Mouse (Mus musculus) neural tube, embryonic 15.5 days (tissue): ENCODE data around the gene Ifne. TPM values are rescaled to one million over a fixed set of nuclear protein-coding genes. Genes with fewer than 3 reads are reported as not detected.

Source experiments
- ATAC-seq: fragments of 200-750 bp; cut with Nextera tagmentation; 2 replicates; pipeline ENCODE4 v1.8.0; 2017; ENCODE audit warnings: mild to moderate bottlenecking, moderate TSS enrichment, moderate library complexity; ENCODE audit not compliant: low FRiP score
- H3K27ac ChIP-seq: fragments of 300-500 bp; sonication (generic); replicated peaks from 2 replicates; pipeline ENCODE4 v1.5.1; 2015; ENCODE audit warnings: mild to moderate bottlenecking, inconsistent platforms
- H3K27me3 ChIP-seq: fragments of 300-500 bp; sonication (generic); replicated peaks from 2 replicates; pipeline ENCODE4 v1.6.1; 2015; ENCODE audit warnings: inconsistent platforms
- H3K36me3 ChIP-seq: fragments of 300-500 bp; sonication (generic); 2 replicates; pipeline ENCODE4 v1.6.1; 2015; ENCODE audit warnings: inconsistent platforms
- H3K4me1 ChIP-seq: fragments of 300-500 bp; sonication (generic); 2 replicates; pipeline ENCODE4 v1.6.1; 2015; ENCODE audit warnings: inconsistent platforms
- H3K4me2 ChIP-seq: fragments of 300-500 bp; sonication (generic); 2 replicates; pipeline ENCODE4 v1.6.1; 2015; ENCODE audit warnings: inconsistent platforms, mild to moderate bottlenecking, moderate library complexity
- H3K4me3 ChIP-seq: fragments of 300-500 bp; sonication (generic); replicated peaks from 2 replicates; pipeline ENCODE4 v1.5.1; 2015; ENCODE audit warnings: mild to moderate bottlenecking, inconsistent platforms
- H3K9ac ChIP-seq: fragments of 300-500 bp; sonication (generic); replicated peaks from 2 replicates; pipeline ENCODE4 v1.6.1; 2015; ENCODE audit warnings: mild to moderate bottlenecking, inconsistent platforms
- H3K9me3 ChIP-seq: fragments of 300-500 bp; sonication (generic); replicated peaks from 2 replicates; pipeline ENCODE4 v1.6.1; 2016; ENCODE audit warnings: inconsistent platforms
- WGBS: fragments of 180-500 bp; shearing (Covaris S2); methylation state at CpG from one replicate; pipeline ENCODE4 v1.1.7; 2015; ENCODE audit warnings: mixed read lengths; 5-methylcytosine and 5-hydroxymethylcytosine counted together
- polyA plus RNA-seq: library from polyadenylated mRNA; unstranded; fragments of >200 nt; fragmentation: Nextera tagmentation; extraction: Ambion mirVana; gene quantifications from 2 replicates; pipeline ENCODE4 v1.2.1, GENCODE M21; 2015

Ifne gene
- not detected in 2 replicates for polyA plus RNA-seq

DNA sequence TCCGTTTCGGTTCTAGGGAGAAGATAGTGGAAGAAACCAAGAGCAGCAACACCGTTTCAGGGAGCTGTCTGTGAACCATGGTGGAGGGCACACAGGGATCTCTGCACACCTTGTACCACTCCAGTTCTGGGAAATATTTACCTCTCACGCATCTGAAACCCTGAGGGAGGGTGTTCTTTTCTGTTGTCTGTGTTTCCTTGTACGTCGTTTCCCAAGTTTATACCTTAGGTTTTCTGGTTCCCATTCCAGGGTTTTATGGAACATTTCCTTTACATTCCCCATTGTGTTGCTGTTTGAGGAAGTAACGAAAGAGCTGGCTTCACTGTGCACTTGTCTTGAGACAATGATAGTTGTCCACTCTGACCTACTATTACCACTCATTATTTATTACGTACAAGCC lies at the start of gene Ifne:
Ifne (minus strand) TSS at position 101 of the 400 bp plus-strand sequence.
- ATAC-seq = no peak
- WGBS = 77% methylated on average over 8 of the region's 8 CpGs

DNA sequence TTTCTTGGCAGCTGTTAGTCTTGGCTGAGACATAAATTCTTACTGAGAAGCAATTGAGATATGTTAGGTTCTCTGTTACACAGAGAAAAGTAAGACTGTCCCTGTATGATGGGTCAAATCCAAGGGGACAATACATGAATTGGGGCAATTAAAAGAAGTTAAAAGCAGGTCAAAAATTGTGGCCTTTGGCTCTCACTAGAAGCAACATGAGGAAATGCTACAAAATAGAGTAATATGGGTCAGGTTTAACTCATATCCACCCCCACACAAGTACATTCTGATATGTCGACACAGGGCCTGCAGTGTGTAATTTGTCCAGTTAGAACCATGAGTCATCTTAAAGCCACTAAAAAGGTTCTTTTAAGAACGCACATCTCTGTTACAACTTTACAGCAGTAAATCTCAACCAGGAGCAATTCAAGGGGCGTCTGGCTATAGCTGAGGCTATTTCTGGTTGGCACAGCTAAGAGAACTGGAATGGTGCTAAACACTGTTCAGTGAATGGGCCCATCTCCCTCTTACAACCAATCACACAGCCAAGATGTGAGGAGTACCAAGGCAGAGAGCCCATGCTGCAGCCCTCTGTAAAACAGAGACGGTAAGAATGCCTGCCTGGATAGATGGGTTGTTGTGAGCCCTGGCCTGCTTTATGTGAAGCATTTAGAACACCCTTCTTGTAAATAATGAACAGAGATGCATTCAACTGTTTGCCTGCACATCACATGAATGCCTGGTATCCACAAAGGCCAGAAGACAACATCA lies 48.5 kb upstream of the Ifne start:
- no peaks in the 10 kb centered on the region for H3K36me3 ChIP-seq

More for the DNA sequence above, at the start of gene Ifne:
- Histone ChIP-seq H3K27ac (no peak within 1 kb of the TSS), H3K4me3 (no peak within 1 kb of the TSS), H3K36me3 (no peaks in the 10 kb centered on the region), H3K4me1 (no peaks in the 10 kb centered on the region), H3K9ac (no peak within 1 kb of the TSS), H3K27me3 (no peaks in the 10 kb centered on the region), H3K9me3 (no peaks in the 10 kb centered on the region), H3K4me2 (no peak within 1 kb of the TSS)

DNA sequence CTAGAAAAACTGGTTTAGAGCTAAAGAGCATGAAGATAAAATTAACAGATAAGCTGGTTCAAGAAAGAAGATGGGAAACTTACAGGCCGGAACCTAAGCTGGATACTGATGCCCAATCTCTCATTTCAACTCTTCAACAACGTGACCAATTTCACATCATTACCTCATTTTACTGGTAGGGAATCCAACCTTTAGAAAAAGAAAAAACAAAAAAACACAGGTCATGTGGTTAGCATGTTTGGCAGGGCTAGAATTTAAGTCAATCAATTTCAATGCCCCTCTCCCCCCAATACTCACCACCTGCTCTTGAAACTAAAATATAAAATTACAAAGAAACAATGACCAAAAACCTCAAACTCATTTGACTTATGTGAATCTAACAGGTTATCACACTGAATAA lies 47.8 kb upstream of the Ifne start:
- no peak overlapping the region for H3K27ac ChIP-seq
- no peak overlapping the region for H3K9ac ChIP-seq
- no peak for ATAC-seq
- H3K36me3 ChIP-seq = no peaks in the 10 kb centered on the region
- no peaks in the 10 kb centered on the region for H3K9me3 ChIP-seq
- WGBS = 91% methylated on average over 2 of the region's 2 CpGs
- H3K4me3 ChIP-seq = no peak overlapping the region
- no peaks in the 10 kb centered on the region for H3K4me1 ChIP-seq
- no peak overlapping the region for H3K4me2 ChIP-seq
- H3K27me3 ChIP-seq = no peaks in the 10 kb centered on the region

More for the DNA sequence above, 48.5 kb upstream of the Ifne start:
- no peak for ATAC-seq
- Histone ChIP-seq H3K4me2 (no peak overlapping the region), H3K4me3 (no peak overlapping the region), H3K9ac (no peak overlapping the region), H3K27me3 (no peaks in the 10 kb centered on the region), H3K27ac (no peak overlapping the region), H3K9me3 (no peaks in the 10 kb centered on the region), H3K4me1 (no peaks in the 10 kb centered on the region)
- 43% methylated on average over 4 of the region's 4 CpGs for WGBS

DNA sequence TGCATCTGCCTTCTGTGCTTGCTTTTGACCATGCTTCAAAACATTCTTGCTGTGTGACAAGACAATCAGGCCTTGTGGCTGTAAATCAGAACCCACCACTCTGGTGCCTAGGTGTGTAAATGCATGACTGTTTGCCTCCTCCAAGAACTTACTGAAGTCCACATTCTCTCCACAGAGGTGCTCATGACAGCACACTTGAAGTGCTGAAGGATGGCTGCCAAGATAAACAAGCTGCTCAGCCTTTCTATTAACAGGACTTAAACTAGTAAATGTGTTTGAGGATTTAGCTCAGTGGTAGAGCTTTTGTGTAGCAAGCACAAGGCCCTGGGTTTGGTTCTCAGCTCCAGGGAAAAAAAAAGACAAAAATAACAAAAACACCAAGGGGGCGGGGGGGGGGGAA lies 46.6 kb upstream of the Ifne start:
- no peaks in the 10 kb centered on the region for H3K9me3 ChIP-seq
- H3K4me2 ChIP-seq = no peak overlapping the region
- no peaks in the 10 kb centered on the region for H3K4me1 ChIP-seq
- H3K27me3 ChIP-seq = no peaks in the 10 kb centered on the region
- WGBS = 82% methylated on average over 1 of the region's 1 CpGs
- no peak overlapping the region for H3K4me3 ChIP-seq
- no peak for ATAC-seq
- H3K9ac ChIP-seq = no peak overlapping the region
- no peaks in the 10 kb centered on the region for H3K36me3 ChIP-seq
- H3K27ac ChIP-seq = no peak overlapping the region

DNA sequence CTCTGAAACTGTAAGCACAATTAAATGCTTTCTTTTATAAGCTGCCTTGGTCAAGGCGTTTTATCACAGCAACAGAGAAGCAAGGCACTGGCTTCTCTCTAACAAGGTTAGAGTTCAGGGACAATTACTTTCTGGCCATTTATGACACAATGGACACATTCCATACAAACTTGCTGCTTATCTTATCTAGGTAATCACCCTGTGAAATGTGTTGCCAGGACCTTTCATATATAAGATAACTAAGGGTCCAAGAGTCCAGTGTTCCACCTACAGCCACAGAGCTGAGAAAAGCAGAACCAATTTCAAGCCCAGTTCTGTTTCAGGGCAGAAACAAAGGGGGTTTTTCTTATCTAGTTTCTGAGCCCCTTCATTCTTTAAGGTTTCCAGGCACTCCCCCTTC lies 46.1 kb upstream of the Ifne start:
- no peaks in the 10 kb centered on the region for H3K27me3 ChIP-seq
- H3K9me3 ChIP-seq = no peaks in the 10 kb centered on the region
- no peaks in the 10 kb centered on the region for H3K36me3 ChIP-seq
- no peaks in the 10 kb centered on the region for H3K4me1 ChIP-seq
- no peak overlapping the region for H3K4me2 ChIP-seq
- no peak for ATAC-seq
- H3K27ac ChIP-seq = no peak overlapping the region
- H3K9ac ChIP-seq = no peak overlapping the region
- H3K4me3 ChIP-seq = no peak overlapping the region
- 91% methylated on average over 1 of the region's 1 CpGs for WGBS

DNA sequence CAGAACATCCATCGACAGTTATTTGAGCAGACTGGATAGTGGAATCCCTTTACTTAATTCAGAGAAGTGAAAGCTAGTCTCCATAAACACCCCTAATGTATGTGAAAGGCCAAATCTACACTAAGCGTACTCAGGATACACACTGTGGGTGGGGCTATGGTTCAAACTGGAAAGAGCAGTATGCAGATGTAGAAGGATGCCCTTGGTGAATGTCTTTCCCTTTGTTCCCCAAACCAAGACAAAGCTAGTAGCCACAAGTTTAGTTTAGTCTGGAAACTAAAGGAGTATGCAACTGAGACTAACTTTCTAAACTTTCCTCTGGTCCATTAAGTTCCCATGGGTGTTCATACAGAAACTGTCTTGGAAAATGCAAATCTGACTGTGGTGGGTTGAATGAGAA lies 45.5 kb upstream of the Ifne start:
- Histone ChIP-seq H3K4me1 (no peaks in the 10 kb centered on the region), H3K9me3 (no peaks in the 10 kb centered on the region), H3K4me3 (no peak overlapping the region), H3K27ac (no peak overlapping the region), H3K36me3 (no peaks in the 10 kb centered on the region), H3K9ac (no peak overlapping the region), H3K27me3 (no peaks in the 10 kb centered on the region), H3K4me2 (no peak overlapping the region)
- WGBS = 96% methylated on average over 2 of the region's 2 CpGs
- ATAC-seq = no peak

DNA sequence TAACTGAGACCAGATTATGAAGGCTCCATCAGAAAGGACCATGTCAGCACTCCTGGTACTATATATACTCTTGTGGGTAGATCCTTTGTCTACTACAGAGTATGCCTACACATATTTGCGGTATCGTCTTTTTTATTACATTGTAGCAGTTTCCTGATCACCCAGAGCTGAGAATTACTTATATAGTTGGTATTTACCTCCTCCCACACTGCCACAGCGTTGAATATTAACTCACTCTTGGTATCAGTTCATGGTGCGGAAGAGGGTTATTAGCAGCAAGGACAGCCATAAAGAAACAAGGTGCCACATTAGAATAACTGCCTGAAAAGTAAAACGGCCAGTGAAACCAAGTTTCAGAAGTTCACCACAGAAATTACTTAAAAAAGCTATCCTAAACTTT lies 41.3 kb upstream of the Ifne start:
- Histone ChIP-seq H3K4me1 (no peaks in the 10 kb centered on the region), H3K9ac (no peak overlapping the region), H3K4me2 (no peak overlapping the region), H3K27me3 (no peaks in the 10 kb centered on the region), H3K9me3 (no peaks in the 10 kb centered on the region), H3K27ac (no peak overlapping the region), H3K36me3 (no peaks in the 10 kb centered on the region), H3K4me3 (no peak overlapping the region)
- 90% methylated on average over 5 of the region's 5 CpGs for WGBS
- no peak for ATAC-seq

DNA sequence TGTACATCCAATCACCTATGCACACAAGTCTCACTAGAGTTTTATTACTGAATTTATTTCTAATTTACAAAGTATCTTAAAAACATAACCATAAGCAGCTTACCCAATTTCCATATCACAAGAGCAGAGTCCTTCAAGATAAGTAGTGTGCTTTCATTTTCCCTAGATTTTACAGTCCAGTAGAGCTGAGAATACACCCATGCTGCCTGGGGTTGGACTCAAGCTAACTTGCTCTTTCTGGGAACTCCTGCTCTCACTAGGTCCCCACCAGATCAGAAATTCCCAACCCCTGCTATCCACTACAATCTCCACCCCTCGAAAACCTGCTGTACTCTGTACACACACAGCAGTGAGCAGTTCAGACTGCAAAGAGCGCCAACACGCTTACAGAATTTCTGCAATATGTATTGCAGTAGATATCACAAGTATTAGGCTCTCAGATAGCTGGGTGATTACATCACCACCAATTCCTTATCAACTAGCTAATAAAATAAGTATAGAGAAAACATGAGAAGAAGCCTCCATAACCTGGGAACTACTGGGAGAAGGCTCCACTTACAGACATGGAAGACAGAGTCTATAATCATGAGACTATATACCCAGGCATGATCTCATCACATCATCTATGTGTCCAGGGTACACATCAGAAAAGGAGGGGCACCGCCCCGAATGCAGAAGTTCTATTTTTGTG lies 37.9 kb upstream of the Ifne start:
- ATAC-seq = no peak
- no peak overlapping the region for H3K4me2 ChIP-seq
- 90% methylated on average over 5 of the region's 5 CpGs for WGBS
- H3K9me3 ChIP-seq = no peaks in the 10 kb centered on the region
- H3K36me3 ChIP-seq = no peaks in the 10 kb centered on the region
- H3K4me1 ChIP-seq = no peaks in the 10 kb centered on the region
- H3K9ac ChIP-seq = no peak overlapping the region
- no peaks in the 10 kb centered on the region for H3K27me3 ChIP-seq
- no peak overlapping the region for H3K27ac ChIP-seq
- H3K4me3 ChIP-seq = no peak overlapping the region

DNA sequence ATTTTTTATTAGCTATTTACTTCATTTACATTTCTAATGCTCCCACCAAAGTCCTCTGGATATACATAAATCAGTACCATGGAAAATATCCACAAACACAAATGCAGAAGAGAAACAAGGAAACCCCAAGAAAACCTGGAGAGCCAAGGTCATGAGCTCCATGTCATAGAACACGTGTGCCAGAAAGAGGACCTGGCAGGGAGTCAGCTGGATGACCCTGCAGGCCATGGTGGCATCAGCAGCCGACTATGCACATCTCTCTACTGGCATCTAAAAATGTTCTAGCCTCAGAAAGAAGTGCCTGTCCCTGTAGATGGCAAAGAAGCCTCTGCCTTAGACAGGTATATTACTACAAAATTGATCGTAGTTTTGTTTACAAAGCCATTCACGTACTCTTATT lies 36.3 kb upstream of the Ifne start:
- no peaks in the 10 kb centered on the region for H3K4me1 ChIP-seq
- 88% methylated on average over 4 of the region's 4 CpGs for WGBS
- H3K9ac ChIP-seq = no peak overlapping the region
- no peaks in the 10 kb centered on the region for H3K27me3 ChIP-seq
- H3K9me3 ChIP-seq = no peaks in the 10 kb centered on the region
- ATAC-seq = no peak
- H3K4me3 ChIP-seq = no peak overlapping the region
- no peak overlapping the region for H3K4me2 ChIP-seq
- no peaks in the 10 kb centered on the region for H3K36me3 ChIP-seq
- no peak overlapping the region for H3K27ac ChIP-seq

DNA sequence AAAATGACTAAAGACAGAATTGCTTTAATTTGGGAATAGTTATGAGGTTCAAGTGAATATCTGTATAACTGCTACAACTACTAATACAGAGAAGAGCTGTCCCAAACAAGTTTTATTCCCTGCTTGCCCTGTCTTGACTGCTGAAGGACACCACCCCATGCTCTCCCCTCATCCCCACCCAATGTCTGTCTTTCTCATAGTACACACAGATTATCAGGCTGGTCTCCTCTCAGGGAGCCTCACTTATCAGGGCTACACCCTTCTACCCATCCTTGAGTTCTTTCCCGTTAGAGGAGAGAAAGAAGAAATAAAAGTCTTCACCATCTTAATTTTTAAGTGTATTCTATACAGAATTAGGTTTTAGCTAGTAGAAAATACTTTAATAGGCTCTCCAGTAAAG lies 34.0 kb upstream of the Ifne start:
- ATAC-seq = no peak
- WGBS = 77% methylated on average over 1 of the region's 1 CpGs
- Histone ChIP-seq H3K9ac (no peak overlapping the region), H3K27ac (no peak overlapping the region), H3K9me3 (no peaks in the 10 kb centered on the region), H3K36me3 (no peaks in the 10 kb centered on the region), H3K4me2 (no peak overlapping the region), H3K4me3 (no peak overlapping the region), H3K4me1 (no peaks in the 10 kb centered on the region), H3K27me3 (no peaks in the 10 kb centered on the region)

DNA sequence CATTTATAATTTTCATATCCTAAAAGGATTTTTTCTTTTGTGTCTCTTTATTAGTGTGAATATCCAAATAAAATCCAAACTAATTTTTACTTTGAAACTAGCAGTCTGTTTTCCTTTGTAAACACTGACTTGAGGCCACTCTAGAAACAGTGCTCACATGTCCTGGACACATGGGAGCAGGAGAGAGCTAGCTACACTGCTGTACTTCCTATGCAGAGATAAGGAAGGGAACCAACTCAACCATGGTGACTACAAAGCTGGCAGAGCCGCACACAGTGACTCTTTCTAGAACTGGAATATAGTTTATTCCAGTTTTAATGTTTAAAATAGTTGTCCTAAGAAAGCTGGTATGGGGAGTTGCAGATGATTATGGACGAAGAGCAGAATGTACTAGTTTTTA lies 32.9 kb upstream of the Ifne start:
- Histone ChIP-seq H3K9me3 (no peaks in the 10 kb centered on the region), H3K36me3 (no peaks in the 10 kb centered on the region), H3K27ac (no peak overlapping the region), H3K4me2 (no peak overlapping the region), H3K27me3 (no peaks in the 10 kb centered on the region), H3K4me3 (no peak overlapping the region), H3K9ac (no peak overlapping the region), H3K4me1 (no peaks in the 10 kb centered on the region)
- 87% methylated on average over 2 of the region's 2 CpGs for WGBS
- ATAC-seq = no peak

DNA sequence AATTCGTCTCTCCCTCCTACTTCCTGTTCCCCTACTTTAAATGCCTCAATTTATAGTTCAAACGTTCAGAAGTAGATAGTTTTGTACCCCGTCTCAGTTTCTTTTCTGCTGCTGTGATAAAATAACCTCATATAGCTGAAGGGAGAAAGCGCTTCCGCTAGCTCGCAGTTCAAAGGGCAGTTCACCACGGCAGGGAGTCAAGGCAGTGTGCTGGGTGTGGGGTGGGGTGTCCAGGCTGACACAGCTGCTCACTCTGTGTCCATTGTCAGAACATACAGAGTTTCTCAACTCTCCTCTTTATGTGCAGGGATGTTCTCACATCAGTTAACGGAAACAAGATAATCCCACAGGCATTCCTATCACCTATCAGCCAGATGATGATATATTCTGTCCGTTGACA lies 32.2 kb upstream of the Ifne start:
- Histone ChIP-seq H3K9me3 (no peaks in the 10 kb centered on the region), H3K27me3 (no peaks in the 10 kb centered on the region), H3K4me1 (no peaks in the 10 kb centered on the region), H3K27ac (no peak overlapping the region), H3K4me3 (no peak overlapping the region), H3K36me3 (no peaks in the 10 kb centered on the region), H3K9ac (no peak overlapping the region), H3K4me2 (no peak overlapping the region)
- 42% methylated on average over 9 of the region's 9 CpGs for WGBS
- no peak for ATAC-seq
